Mouse (Mus musculus): ENCODE results near the gene Vsig1. TPM values are rescaled to one million over a fixed set of nuclear protein-coding genes. Genes with fewer than 3 reads are reported as not detected.
A peak's percentile ranks its signal among the peaks of the same experiment; 100 is the strongest.

Vsig1 gene
- 0.08 TPM in 1 of 2 replicates, not detected in the other for polyA plus RNA-seq (2014; fragmentation: Nextera tagmentation; extraction: Ambion mirVana)

- Histone ChIP-seq H3K27me3 (ENCODE audit: insufficient read depth, low read length) (no peaks in the 10 kb centered on the region), H3K9me3 (ENCODE audit: low read depth, low read length) (no peaks in the 10 kb centered on the region), H3K36me3 (ENCODE audit: insufficient read depth) (no peaks in the 10 kb centered on the region), H3K9ac (no peak within 1 kb of the TSS), H3K4me3 (ENCODE audit: low read depth, low read length) (no peak within 1 kb of the TSS), H3K4me1 (ENCODE audit: insufficient read depth) (no peaks in the 10 kb centered on the region), H3K4me2 (no peak within 1 kb of the TSS), H3K27ac (ENCODE audit: low read depth) (no peak within 1 kb of the TSS)
- WGBS, result 46% methylated on average over 7 of the region's 7 CpGs
- DNase-seq (no peak), ATAC-seq (ENCODE audit: insufficient read depth) (no peak)
- no peak for TF ChIP-seq CTCF (IDR thresholded peaks at IDR 0.05; ENCODE audit: low read depth)
Measured at GRCm38 (mm10) chrX:140907360-140907759, at the start of gene Vsig1. TSS of gene Vsig1 (plus strand) at chrX:140907608.

DNA sequence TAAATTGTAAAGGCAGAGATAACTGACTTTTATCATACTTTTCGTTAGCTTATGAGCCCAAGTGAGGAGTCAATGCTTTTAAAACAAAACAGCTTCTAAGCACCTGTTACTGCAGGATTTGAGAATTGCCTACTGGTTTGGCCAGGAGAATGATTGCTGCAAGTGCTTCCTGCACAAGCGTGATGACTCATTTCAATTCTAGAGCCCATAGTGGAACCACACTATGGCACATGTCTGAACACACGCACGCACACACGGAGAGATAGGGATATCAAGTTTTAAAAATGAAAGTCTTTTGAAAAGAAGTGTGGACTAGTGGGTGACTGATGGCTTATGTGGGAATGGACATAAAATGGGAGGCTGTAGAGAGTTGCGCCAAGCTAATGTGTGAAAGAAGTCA is 44.6 kb upstream of the Vsig1 start:
- Histone ChIP-seq H3K27me3 (ENCODE audit: insufficient read depth, low read length) (no peaks in the 10 kb centered on the region), H3K4me2 (no peak overlapping the region), H3K27ac (ENCODE audit: low read depth) (no peak overlapping the region), H3K9ac (no peak overlapping the region), H3K36me3 (ENCODE audit: insufficient read depth) (no peaks in the 10 kb centered on the region), H3K9me3 (ENCODE audit: low read depth, low read length) (no peaks in the 10 kb centered on the region), H3K4me1 (ENCODE audit: insufficient read depth) (no peaks in the 10 kb centered on the region), H3K4me3 (ENCODE audit: low read depth, low read length) (no peak overlapping the region)
- WGBS, result 88% methylated on average over 6 of the region's 6 CpGs
- no peak for ATAC-seq (ENCODE audit: insufficient read depth)
- DNase-seq, result no peak
- TF ChIP-seq CTCF (IDR thresholded peaks at IDR 0.05; ENCODE audit: low read depth), result no peak

GRCm38 (mm10) chrX:140863431-140863830 is 44.0 kb upstream of the Vsig1 start:
- ATAC-seq (ENCODE audit: insufficient read depth) (no peak), DNase-seq (no peak)
- Histone ChIP-seq H3K4me2 (no peak overlapping the region), H3K4me3 (ENCODE audit: low read depth, low read length) (no peak overlapping the region), H3K4me1 (ENCODE audit: insufficient read depth) (no peaks in the 10 kb centered on the region), H3K36me3 (ENCODE audit: insufficient read depth) (no peaks in the 10 kb centered on the region), H3K27ac (ENCODE audit: low read depth) (no peak overlapping the region), H3K9ac (no peak overlapping the region), H3K9me3 (ENCODE audit: low read depth, low read length) (no peaks in the 10 kb centered on the region), H3K27me3 (ENCODE audit: insufficient read depth, low read length) (no peaks in the 10 kb centered on the region)
- no peak for TF ChIP-seq CTCF (IDR thresholded peaks at IDR 0.05; ENCODE audit: low read depth)
- WGBS, result 75% methylated on average over 4 of the region's 4 CpGs

- H3K4me1 ChIP-seq (ENCODE audit: insufficient read depth), result no peaks in the 10 kb centered on the region
- no peak for ATAC-seq (ENCODE audit: insufficient read depth)
- H3K4me3 ChIP-seq (ENCODE audit: low read depth, low read length), result no peak overlapping the region
- no peaks in the 10 kb centered on the region for H3K27me3 ChIP-seq (ENCODE audit: insufficient read depth, low read length)
- 79% methylated on average over 2 of the region's 2 CpGs for WGBS
- no peaks in the 10 kb centered on the region for H3K36me3 ChIP-seq (ENCODE audit: insufficient read depth)
- DNase-seq, result no peak
- no peak overlapping the region for H3K27ac ChIP-seq (ENCODE audit: low read depth)
- H3K9ac ChIP-seq, result no peak overlapping the region
- H3K4me2 ChIP-seq, result no peak overlapping the region
- no peak for TF ChIP-seq CTCF (IDR thresholded peaks at IDR 0.05; ENCODE audit: low read depth)
- H3K9me3 ChIP-seq (ENCODE audit: low read depth, low read length), result no peaks in the 10 kb centered on the region
Measured at GRCm38 (mm10) chrX:140887193-140887592, 20.2 kb upstream of the Vsig1 start.

DNA sequence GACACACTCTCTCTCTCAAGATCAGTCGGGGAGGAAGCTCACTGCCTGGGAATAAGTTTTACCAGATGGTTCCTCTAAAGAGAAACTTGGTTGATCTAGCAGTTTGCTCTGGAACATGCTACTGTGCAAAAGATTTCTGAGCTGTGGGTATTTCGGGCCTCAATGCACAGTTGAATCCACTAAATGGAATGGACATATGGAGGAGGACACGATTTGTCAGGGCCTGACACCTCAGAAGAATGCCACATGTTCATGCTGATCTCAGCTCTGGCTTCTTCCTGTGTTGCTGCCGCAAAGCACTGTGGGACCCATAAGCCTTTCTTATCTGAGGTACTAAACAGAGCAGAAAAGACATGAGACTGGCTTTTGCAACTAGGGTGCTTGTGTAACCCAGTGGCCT is 15.6 kb upstream of the Vsig1 start:
- Histone ChIP-seq H3K9me3 (ENCODE audit: low read depth, low read length) (no peaks in the 10 kb centered on the region), H3K27me3 (ENCODE audit: insufficient read depth, low read length) (no peaks in the 10 kb centered on the region), H3K4me3 (ENCODE audit: low read depth, low read length) (no peak overlapping the region), H3K36me3 (ENCODE audit: insufficient read depth) (no peaks in the 10 kb centered on the region), H3K9ac (no peak overlapping the region), H3K4me1 (ENCODE audit: insufficient read depth) (no peaks in the 10 kb centered on the region), H3K4me2 (no peak overlapping the region), H3K27ac (ENCODE audit: low read depth) (no peak overlapping the region)
- TF ChIP-seq CTCF (IDR thresholded peaks at IDR 0.05; ENCODE audit: low read depth), result no peak
- DNase-seq (no peak), ATAC-seq (ENCODE audit: insufficient read depth) (no peak)
- 86% methylated on average over 4 of the region's 4 CpGs for WGBS

GRCm38 (mm10) chrX:140903487-140903886 is 3.9 kb upstream of the Vsig1 start:
- H3K36me3 ChIP-seq (ENCODE audit: insufficient read depth), result no peaks in the 10 kb centered on the region
- no peak overlapping the region for H3K4me3 ChIP-seq (ENCODE audit: low read depth, low read length)
- no peak overlapping the region for H3K9ac ChIP-seq
- no peaks in the 10 kb centered on the region for H3K4me1 ChIP-seq (ENCODE audit: insufficient read depth)
- no peak for TF ChIP-seq CTCF (IDR thresholded peaks at IDR 0.05; ENCODE audit: low read depth)
- no peak overlapping the region for H3K27ac ChIP-seq (ENCODE audit: low read depth)
- ATAC-seq (ENCODE audit: insufficient read depth), result no peak
- H3K9me3 ChIP-seq (ENCODE audit: low read depth, low read length), result no peaks in the 10 kb centered on the region
- no peak for DNase-seq
- 66% methylated on average over 3 of the region's 3 CpGs for WGBS
- no peak overlapping the region for H3K4me2 ChIP-seq
- no peaks in the 10 kb centered on the region for H3K27me3 ChIP-seq (ENCODE audit: insufficient read depth, low read length)

GRCm38 (mm10) chrX:140921321-140921720 is 13.9 kb downstream of the Vsig1 start:
- no peak overlapping the region for H3K9ac ChIP-seq
- ATAC-seq (ENCODE audit: insufficient read depth) (no peak), DNase-seq (no peak)
- H3K4me1 ChIP-seq (ENCODE audit: insufficient read depth), result no peaks in the 10 kb centered on the region
- no peak overlapping the region for H3K27ac ChIP-seq (ENCODE audit: low read depth)
- WGBS, result 73% methylated on average over 6 of the region's 6 CpGs
- H3K4me2 ChIP-seq, result no peak overlapping the region
- no peaks in the 10 kb centered on the region for H3K9me3 ChIP-seq (ENCODE audit: low read depth, low read length)
- no peak for TF ChIP-seq CTCF (IDR thresholded peaks at IDR 0.05; ENCODE audit: low read depth)
- H3K4me3 ChIP-seq (ENCODE audit: low read depth, low read length), result no peak overlapping the region
- H3K36me3 ChIP-seq (ENCODE audit: insufficient read depth), result no peaks in the 10 kb centered on the region
- no peaks in the 10 kb centered on the region for H3K27me3 ChIP-seq (ENCODE audit: insufficient read depth, low read length)

DNA sequence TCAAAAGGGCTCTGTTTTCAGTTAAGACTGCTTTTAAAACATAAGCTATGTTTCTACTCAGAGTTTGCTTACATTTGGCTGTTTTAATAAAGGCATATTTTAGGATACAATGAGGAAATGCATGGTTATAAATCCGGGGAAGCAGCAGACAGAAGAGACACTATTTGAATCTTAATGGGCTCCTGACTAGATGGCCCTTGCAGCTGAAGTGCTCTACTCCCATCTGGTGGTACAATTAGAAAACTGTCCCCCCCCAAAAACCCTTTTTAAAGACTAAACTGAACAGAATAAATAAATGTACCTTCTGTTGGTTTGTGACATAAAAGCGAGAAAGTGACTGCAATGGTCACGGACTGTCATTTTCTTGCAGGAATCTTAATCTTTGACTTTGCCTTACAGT is 24.7 kb downstream of the Vsig1 start:
- Histone ChIP-seq H3K4me3 (ENCODE audit: low read depth, low read length) (no peak overlapping the region), H3K27me3 (ENCODE audit: insufficient read depth, low read length) (no peaks in the 10 kb centered on the region; the same call in 1 of the 2 replicates), H3K9me3 (ENCODE audit: low read depth, low read length) (no peaks in the 10 kb centered on the region), H3K9ac (no peak overlapping the region), H3K27ac (ENCODE audit: low read depth) (no peak overlapping the region), H3K4me2 (no peak overlapping the region), H3K4me1 (ENCODE audit: insufficient read depth) (no peaks in the 10 kb centered on the region), H3K36me3 (ENCODE audit: insufficient read depth) (no peaks in the 10 kb centered on the region)
- peak; percentile 43; the same call in 1 of the 2 replicates for TF ChIP-seq CTCF (IDR thresholded peaks at IDR 0.05; ENCODE audit: low read depth)
- 47% methylated on average over 3 of the region's 3 CpGs for WGBS
- ATAC-seq (ENCODE audit: insufficient read depth), result no peak
- DNase-seq, result peak; percentile 29

Measured in lung, embryonic 14.5 days (tissue).